Mouse (Mus musculus) forebrain, embryonic 15.5 days (tissue): ENCODE measurements at regions not wholly inside any gene's neighbourhood (a gene's known extent, or its start where the extent isn't known, plus 50 kb on each side); places are given as distances from the start of the nearest gene placed in this dataset.
"Not testable (repeated sequence)": the region's sequence is repeated elsewhere in the genome, so short reads cannot be mapped to it uniquely, and the experiment has no call there.

Experiments
- ATAC-seq: fragments of 200-750 bp; cut with Nextera tagmentation; replicated peaks from 2 replicates; pipeline ENCODE4 v1.8.0; 2017; ENCODE audit warnings: mild to moderate bottlenecking, moderate TSS enrichment, moderate library complexity
- H3K27ac ChIP-seq: fragments of 300-500 bp; sonication (generic); replicated peaks from 2 replicates; pipeline ENCODE4 v1.5.1; 2015; ENCODE audit warnings: mild to moderate bottlenecking, inconsistent platforms
- H3K27me3 ChIP-seq: fragments of 300-500 bp; sonication (generic); 2 replicates; pipeline ENCODE4 v1.6.1; 2015; ENCODE audit warnings: inconsistent platforms
- H3K36me3 ChIP-seq: fragments of 300-500 bp; sonication (generic); 2 replicates; pipeline ENCODE4 v1.6.1; 2015; ENCODE audit warnings: mild to moderate bottlenecking, inconsistent platforms
- H3K4me1 ChIP-seq: fragments of 300-500 bp; sonication (generic); 2 replicates; pipeline ENCODE4 v1.6.1; 2015; ENCODE audit warnings: inconsistent platforms
- H3K4me2 ChIP-seq: fragments of 300-500 bp; sonication (generic); replicated peaks from 2 replicates; pipeline ENCODE4 v1.6.1; 2015; ENCODE audit warnings: mild to moderate bottlenecking, inconsistent platforms
- H3K4me3 ChIP-seq: fragments of 300-500 bp; sonication (generic); 2 replicates; pipeline ENCODE4 v1.5.1; 2015; ENCODE audit warnings: mild to moderate bottlenecking, inconsistent platforms
- H3K9ac ChIP-seq: fragments of 300-500 bp; sonication (generic); replicated peaks from 2 replicates; pipeline ENCODE4 v1.6.1; 2015; ENCODE audit warnings: mild to moderate bottlenecking, inconsistent platforms
- H3K9me3 ChIP-seq: fragments of 300-500 bp; sonication (generic); 2 replicates; pipeline ENCODE4 v1.6.1; 2016; ENCODE audit warnings: inconsistent platforms
- WGBS: fragments of 180-500 bp; shearing (Covaris S2); methylation state at CpG from one replicate; pipeline ENCODE4 v1.1.7; 2015; ENCODE audit warnings: mixed read lengths; 5-methylcytosine and 5-hydroxymethylcytosine counted together

DNA sequence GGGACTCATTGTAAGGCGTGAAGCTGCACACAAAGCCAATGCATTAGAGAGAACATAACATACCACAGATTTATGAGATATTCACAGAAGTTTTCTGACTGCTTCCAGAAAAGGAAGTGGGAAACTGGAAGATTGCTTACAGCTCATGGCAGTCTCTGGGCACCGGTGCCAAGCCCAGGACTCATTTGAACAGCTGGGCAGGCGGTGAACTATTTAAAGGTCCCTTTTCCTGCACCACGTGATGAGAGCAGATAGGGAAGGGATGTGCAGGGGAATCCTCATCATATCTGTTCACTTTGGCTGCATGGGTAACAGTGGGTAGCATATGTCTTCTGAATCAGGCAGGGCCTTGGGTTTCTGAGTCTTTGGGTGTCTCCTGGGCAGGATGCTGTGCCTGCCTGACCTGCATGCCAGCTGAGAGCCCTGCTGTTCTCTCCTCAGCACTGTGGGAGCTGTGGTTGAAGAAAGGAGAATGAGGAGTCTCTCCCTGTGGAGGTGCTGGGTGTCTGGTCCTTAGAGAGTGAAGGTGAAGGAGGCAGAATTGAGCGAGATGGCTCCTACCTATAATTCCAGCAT, 123.5 kb downstream of the Cyld start:
- H3K36me3 ChIP-seq: no peaks in the 10 kb centered on the region
- ATAC-seq: no peak
- no peaks in the 10 kb centered on the region for H3K27me3 ChIP-seq
- H3K4me3 ChIP-seq: no peak overlapping the region
- WGBS: 90% methylated on average over 5 of the region's 5 CpGs
- H3K27ac ChIP-seq: no peak overlapping the region
- H3K9me3 ChIP-seq: no peaks in the 10 kb centered on the region
- H3K4me1 ChIP-seq: no peaks in the 10 kb centered on the region
- H3K4me2 ChIP-seq: no peak overlapping the region
- H3K9ac ChIP-seq: no peak overlapping the region

DNA sequence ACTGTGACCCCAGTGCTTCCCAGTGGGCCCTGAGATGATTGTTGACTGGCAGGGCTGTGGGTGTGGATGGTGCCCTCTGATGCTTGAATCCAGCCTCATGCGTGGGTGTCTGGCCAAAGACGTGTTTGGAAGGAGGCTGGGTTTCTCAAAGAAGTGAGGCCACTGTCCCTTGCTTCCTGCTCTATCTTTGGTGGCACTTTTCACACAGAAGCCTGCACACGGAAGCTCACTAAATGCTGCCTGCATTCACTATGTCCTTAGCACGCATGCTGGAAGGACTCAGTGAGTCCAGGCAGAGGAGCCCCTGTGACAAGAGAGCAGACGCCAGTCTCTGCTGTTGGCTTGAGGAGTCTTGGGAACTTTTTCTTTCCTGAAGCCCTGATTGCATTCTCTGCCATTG, 119.6 kb downstream of the Cyld start:
- Histone ChIP-seq H3K4me1 (peaks cover 12% of the 10 kb centered on the region), H3K9me3 (no peaks in the 10 kb centered on the region), H3K9ac (no peak overlapping the region), H3K4me2 (no peak overlapping the region), H3K27me3 (no peaks in the 10 kb centered on the region), H3K27ac (no peak overlapping the region), H3K4me3 (no peak overlapping the region), H3K36me3 (no peaks in the 10 kb centered on the region)
- WGBS: 87% methylated on average over 5 of the region's 5 CpGs
- ATAC-seq: no peak

DNA sequence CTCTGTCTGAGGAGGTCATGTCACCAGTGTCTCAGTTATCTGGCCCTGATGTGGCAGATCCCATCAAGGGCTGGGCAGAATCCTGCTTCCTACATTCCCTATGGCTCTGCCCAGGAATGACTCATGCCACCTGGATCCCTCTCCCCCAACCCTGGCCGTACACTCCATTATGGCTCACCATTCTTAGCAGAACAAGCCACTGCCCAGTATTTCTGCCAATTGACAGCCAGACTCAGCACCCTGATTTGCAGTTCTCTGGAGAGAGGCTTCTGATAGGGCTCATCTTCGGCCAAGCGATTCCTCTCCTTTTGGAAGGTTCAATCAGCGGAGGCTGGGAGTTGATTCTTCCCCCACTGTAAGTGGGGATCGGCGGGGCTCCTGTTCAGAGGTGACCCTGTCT, 117.4 kb downstream of the Cyld start:
- Histone ChIP-seq H3K4me2 (no peak overlapping the region), H3K27ac (no peak overlapping the region), H3K4me3 (no peak overlapping the region), H3K4me1 (peaks cover 12% of the 10 kb centered on the region), H3K36me3 (no peaks in the 10 kb centered on the region), H3K9ac (no peak overlapping the region), H3K27me3 (no peaks in the 10 kb centered on the region), H3K9me3 (0 out of 2 replicates have a peak, but pooled peaks cover 3% of the 10 kb centered on the region)
- no peak for ATAC-seq
- 92% methylated on average over 6 of the region's 6 CpGs for WGBS

DNA sequence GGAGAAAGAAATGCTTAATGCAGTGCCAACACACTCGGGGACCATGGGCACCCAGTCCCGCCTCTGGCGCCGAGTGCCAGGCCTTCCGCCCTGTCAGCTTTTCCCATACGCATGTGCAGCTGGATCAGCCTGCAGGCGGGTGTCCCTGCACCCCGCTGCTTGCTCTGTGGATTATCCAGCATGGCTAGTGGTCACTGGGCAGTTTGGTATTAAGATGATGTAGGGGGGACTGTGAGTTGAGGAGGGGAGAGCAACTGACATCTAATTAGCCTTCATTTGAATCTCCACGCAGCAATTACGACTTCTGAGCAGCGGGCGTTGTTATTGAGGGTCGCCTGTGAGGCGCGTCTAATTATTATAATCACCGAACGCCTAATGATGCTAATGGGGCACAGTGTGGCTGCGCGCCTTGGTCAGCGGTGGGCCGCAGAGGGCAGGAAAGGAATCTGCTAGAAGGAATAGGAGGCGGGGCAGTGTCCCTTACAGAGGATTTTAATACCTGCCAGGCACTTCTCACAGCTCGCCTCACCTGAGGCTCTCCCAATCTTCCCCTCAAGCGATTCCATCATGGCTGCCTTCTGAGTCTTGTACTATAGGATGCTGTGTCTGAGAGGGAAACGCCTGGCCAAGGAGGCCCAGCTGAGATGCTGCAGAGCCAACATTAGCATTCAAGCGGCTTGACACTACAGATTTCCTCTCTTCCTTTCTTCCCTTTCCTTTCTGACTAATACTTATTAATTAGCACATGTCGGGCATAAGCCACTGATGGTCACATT, 116.3 kb downstream of the Cyld start:
- Histone ChIP-seq H3K9me3 (0 out of 2 replicates have a peak, but pooled peaks cover 4% of the 10 kb centered on the region), H3K4me2 (peak overlapping the region; percentile 38), H3K4me3 (peak overlapping the region; percentile 21), H3K9ac (no peak overlapping the region), H3K27me3 (no peaks in the 10 kb centered on the region), H3K4me1 (peaks cover 12% of the 10 kb centered on the region), H3K27ac (no peak overlapping the region), H3K36me3 (no peaks in the 10 kb centered on the region)
- 15% methylated on average over 27 of the region's 27 CpGs for WGBS
- peak; percentile 73 for ATAC-seq

DNA sequence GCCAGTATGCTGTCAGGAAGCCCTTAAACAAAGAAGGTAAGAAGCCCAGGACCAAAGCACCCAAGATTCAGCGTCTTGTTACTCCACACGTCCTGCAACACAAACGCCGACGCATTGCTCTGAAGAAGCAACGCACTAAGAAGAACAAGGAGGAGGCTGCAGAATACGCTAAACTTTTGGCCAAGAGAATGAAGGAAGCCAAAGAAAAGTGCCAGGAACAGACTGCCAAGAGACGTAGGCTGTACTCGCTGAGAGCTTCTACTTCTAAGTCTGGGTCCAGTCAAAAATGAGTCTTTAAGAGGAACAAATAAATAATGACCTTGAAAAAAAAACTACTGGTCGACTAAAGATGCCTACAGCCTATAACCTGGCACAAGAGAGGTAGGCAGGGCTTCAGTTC, 110.0 kb downstream of the Cyld start:
- not testable (repeated sequence) for H3K27ac ChIP-seq, H3K9me3 ChIP-seq, H3K4me2 ChIP-seq, ATAC-seq, H3K36me3 ChIP-seq, H3K4me3 ChIP-seq, H3K4me1 ChIP-seq, H3K27me3 ChIP-seq, H3K9ac ChIP-seq
- 92% methylated on average over 10 of the region's 10 CpGs for WGBS
